Mouse (Mus musculus) liver, adult 2 months (tissue): ENCODE data around the gene Stk38l. TPM values are rescaled to one million over a fixed set of nuclear protein-coding genes. Genes with fewer than 3 reads are reported as not detected.

Source experiments
- DNase-seq: peaks from one replicate; pipeline ENCODE4 v3.0.0-alpha.2; 2011; ENCODE audit warnings: low read depth, low spot score; ENCODE audit errors: extremely low read depth
- H3K27ac ChIP-seq: fragments of 200-500 bp; replicated peaks from 2 replicates; pipeline ENCODE4 v1.5.1; 2012; ENCODE audit warnings: low read depth, mild to moderate bottlenecking, control low read depth, inconsistent platforms, low read length; ENCODE audit not compliant: insufficient read depth
- H3K27me3 ChIP-seq: fragments of 200-500 bp; 2 replicates; pipeline ENCODE4 v1.6.1; 2012; ENCODE audit warnings: mild to moderate bottlenecking, moderate library complexity, low read length, inconsistent platforms; ENCODE audit not compliant: control insufficient read depth, insufficient read depth
- H3K36me3 ChIP-seq: fragments of 200-500 bp; 2 replicates; pipeline ENCODE4 v1.6.1; 2012; ENCODE audit warnings: low read length, inconsistent platforms; ENCODE audit not compliant: control insufficient read depth, insufficient read depth
- H3K4me1 ChIP-seq: fragments of 200-500 bp; 2 replicates; pipeline ENCODE4 v1.6.1; 2011; ENCODE audit warnings: low read length; ENCODE audit not compliant: control insufficient read depth, insufficient read depth
- H3K4me3 ChIP-seq: fragments of 200-500 bp; 2 replicates; pipeline ENCODE4 v1.5.1; 2011; ENCODE audit warnings: low read depth, mild to moderate bottlenecking, control low read depth, low read length, moderate library complexity; ENCODE audit not compliant: insufficient read depth
- H3K79me2 ChIP-seq: fragments of 200-500 bp; 2 replicates; pipeline ENCODE4 v1.6.1; 2012; ENCODE audit warnings: inconsistent platforms, mild to moderate bottlenecking, low read length, moderate library complexity; ENCODE audit not compliant: control insufficient read depth, insufficient read depth
- H3K9ac ChIP-seq: fragments of 200-500 bp; 2 replicates; pipeline ENCODE4 v1.6.1; 2012; ENCODE audit warnings: low read depth, mild to moderate bottlenecking, control low read depth, inconsistent platforms, low read length
- CTCF ChIP-seq: fragments of 200-500 bp; IDR thresholded peaks from 2 replicates; pipeline ENCODE4 v1.5.1; 2011; ENCODE audit warnings: low read depth, low read length, control low read depth
- POLR2A ChIP-seq: fragments of 200-500 bp; IDR thresholded peaks from 2 replicates; pipeline ENCODE4 v1.6.1; 2011; ENCODE audit warnings: low read length, control low read depth; ENCODE audit not compliant: insufficient read depth; ENCODE audit errors: extremely low read depth
- WGBS: fragments of 180-500 bp; shearing (Covaris S2); methylation state at CpG from one replicate; pipeline ENCODE4 v1.1.7; 2018; 5-methylcytosine and 5-hydroxymethylcytosine counted together
- polyA plus RNA-seq: library from polyadenylated mRNA; depleted of rRNA; stranded (reverse); fragments of >200 nt; gene quantifications from 2 replicates; pipeline ENCODE4 v1.2.3, GENCODE M21; 2012
- total RNA-seq: library from RNA; depleted of rRNA; stranded (reverse); fragments of >200 nt; gene quantifications from 2 replicates; pipeline ENCODE4 v1.2.3, GENCODE M21; 2014

The Stk38l gene
- total and polyA plus RNA-seq, 2 experiments, result 3.5 to 10.4 TPM

DNA sequence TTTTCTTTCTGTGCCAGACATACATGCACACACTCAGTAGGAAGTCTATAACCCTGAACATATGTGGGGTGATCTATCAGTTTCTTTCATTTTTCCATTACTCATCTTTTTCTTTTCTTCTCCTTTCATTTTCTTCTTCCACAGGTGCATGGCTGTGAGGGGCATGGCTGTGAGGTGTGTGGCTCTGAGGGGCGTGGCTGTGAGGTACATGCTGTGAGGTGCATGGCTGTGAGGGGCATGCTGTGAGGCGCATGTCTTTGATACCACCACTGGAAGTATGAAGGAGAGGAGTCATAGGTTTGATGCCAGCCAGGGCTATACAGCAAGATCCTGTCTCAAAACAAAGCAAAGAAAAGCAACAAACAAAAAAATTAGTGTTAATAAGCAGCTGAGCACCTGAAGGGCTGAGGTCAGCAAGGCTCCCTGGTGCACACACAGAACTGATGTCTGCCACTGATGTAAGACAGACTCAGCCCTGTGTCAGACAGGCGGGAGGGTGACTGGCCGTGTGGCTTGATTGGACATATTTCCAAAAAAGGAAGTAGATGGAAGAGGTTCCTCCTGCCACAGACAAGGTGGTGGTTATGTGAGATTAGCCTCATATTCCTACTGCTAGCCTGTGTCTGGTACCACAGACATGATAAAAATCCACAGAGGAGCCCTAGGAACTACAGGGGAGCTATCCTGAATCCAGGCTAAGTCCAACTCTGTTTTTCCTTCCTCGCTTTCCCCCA, 38.2 kb upstream of the Stk38l start:
- WGBS, result 83% methylated on average over 5 of the region's 5 CpGs
- H3K27me3 ChIP-seq, result no peaks in the 10 kb centered on the region
- no peaks in the 10 kb centered on the region for H3K79me2 ChIP-seq
- no peak for DNase-seq
- TF ChIP-seq POLR2A (no peak), CTCF (no peak)
- H3K4me1 ChIP-seq, result no peaks in the 10 kb centered on the region
- no peak overlapping the region for H3K27ac ChIP-seq
- no peaks in the 10 kb centered on the region for H3K36me3 ChIP-seq
- no peak overlapping the region for H3K4me3 ChIP-seq
- H3K9ac ChIP-seq, result no peak overlapping the region

DNA sequence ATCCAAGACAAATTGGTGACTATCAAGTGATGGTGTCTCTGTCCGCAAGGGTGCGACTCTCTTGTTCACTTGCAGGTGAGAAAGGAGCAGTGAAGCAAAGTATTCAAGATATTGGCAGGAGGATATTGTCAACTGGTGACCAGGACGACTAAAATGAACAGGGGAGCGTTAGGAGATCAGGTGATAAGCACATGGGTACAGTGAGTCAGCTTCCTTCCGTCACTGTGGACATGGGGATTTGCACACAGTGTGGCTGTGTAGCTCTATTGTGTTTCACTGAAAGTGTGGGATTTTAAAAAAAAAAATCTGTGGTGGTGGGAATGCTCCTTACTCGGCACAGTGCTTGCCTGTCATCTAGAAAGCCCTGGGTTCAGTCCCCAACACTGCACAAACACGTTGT, 36.8 kb upstream of the Stk38l start:
- 84% methylated on average over 7 of the region's 7 CpGs for WGBS
- Histone ChIP-seq H3K27ac (no peak overlapping the region), H3K27me3 (no peaks in the 10 kb centered on the region), H3K4me1 (no peaks in the 10 kb centered on the region), H3K79me2 (no peaks in the 10 kb centered on the region), H3K9ac (no peak overlapping the region), H3K36me3 (no peaks in the 10 kb centered on the region), H3K4me3 (no peak overlapping the region)
- TF ChIP-seq CTCF, result no peak
- no peak for TF ChIP-seq POLR2A
- no peak for DNase-seq

GRCm38 (mm10) chr6:146688861-146689260, 35.9 kb upstream of the Stk38l start:
- no peaks in the 10 kb centered on the region for H3K4me1 ChIP-seq
- H3K27ac ChIP-seq, result no peak overlapping the region
- WGBS, result 93% methylated on average over 5 of the region's 5 CpGs
- no peaks in the 10 kb centered on the region for H3K27me3 ChIP-seq
- H3K79me2 ChIP-seq, result no peaks in the 10 kb centered on the region
- TF ChIP-seq CTCF, result no peak
- no peak for TF ChIP-seq POLR2A
- H3K9ac ChIP-seq, result no peak overlapping the region
- no peaks in the 10 kb centered on the region for H3K36me3 ChIP-seq
- no peak for DNase-seq
- H3K4me3 ChIP-seq, result no peak overlapping the region

DNA sequence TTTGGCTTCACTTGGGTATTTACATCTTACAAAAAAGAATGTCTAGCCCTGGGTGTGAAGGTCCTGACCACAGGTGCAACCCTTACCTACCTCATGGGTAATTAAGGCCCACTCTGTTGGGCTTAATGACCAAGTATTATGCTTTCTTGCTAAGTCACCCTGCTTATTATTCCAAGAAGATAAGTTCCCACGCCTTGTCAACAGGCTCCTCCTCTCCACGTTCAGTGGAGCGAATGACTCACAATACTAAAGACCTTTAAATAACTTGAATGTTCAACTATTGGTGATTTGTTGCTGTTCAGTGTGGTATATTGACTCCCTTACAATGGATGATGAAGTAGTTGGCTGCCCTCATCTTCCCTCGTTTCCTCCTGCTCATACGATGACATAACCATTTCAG, 27.0 kb upstream of the Stk38l start:
- Histone ChIP-seq H3K4me1 (no peaks in the 10 kb centered on the region), H3K9ac (no peak overlapping the region), H3K4me3 (no peak overlapping the region), H3K27ac (no peak overlapping the region), H3K27me3 (no peaks in the 10 kb centered on the region), H3K79me2 (no peaks in the 10 kb centered on the region), H3K36me3 (no peaks in the 10 kb centered on the region)
- TF ChIP-seq POLR2A (no peak), CTCF (no peak)
- 89% methylated on average over 5 of the region's 5 CpGs for WGBS
- DNase-seq, result no peak

- no peaks in the 10 kb centered on the region for H3K36me3 ChIP-seq
- no peak overlapping the region for H3K27ac ChIP-seq
- H3K4me1 ChIP-seq, result no peaks in the 10 kb centered on the region
- DNase-seq, result no peak
- 94% methylated on average over 4 of the region's 4 CpGs for WGBS
- TF ChIP-seq POLR2A (no peak), CTCF (no peak)
- no peak overlapping the region for H3K9ac ChIP-seq
- no peak overlapping the region for H3K4me3 ChIP-seq
- no peaks in the 10 kb centered on the region for H3K79me2 ChIP-seq
- no peaks in the 10 kb centered on the region for H3K27me3 ChIP-seq
Measured at GRCm38 (mm10) chr6:146698376-146698775, 26.4 kb upstream of the Stk38l start.

DNA sequence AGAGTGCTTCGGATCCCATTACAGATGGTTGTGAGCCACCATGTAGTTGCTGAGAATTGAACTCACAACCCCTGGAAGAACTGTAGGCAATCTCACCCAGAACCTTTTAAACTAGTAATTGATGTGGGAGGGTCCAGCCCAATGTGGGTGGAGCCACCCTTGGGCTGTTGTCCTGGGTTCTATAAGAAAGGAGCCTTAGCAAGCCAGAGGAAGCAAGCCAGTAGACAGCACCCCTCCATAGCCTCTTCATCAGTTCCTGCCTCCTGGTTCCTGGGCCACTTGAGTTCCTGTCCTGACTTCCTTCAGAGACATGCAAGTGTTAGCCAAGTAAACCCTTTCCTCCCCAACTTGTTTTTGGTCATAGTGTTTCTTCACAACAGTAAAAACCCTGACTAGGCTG, 24.3 kb upstream of the Stk38l start:
- WGBS, result 98% methylated on average over 1 of the region's 1 CpGs
- Histone ChIP-seq H3K9ac (no peak overlapping the region), H3K27me3 (no peaks in the 10 kb centered on the region), H3K79me2 (no peaks in the 10 kb centered on the region), H3K27ac (no peak overlapping the region), H3K4me1 (no peaks in the 10 kb centered on the region), H3K36me3 (no peaks in the 10 kb centered on the region), H3K4me3 (no peak overlapping the region)
- TF ChIP-seq CTCF (no peak), POLR2A (no peak)
- no peak for DNase-seq
